Mouse (Mus musculus): ENCODE data around the gene Mlf1.
A peak's percentile ranks its signal among the peaks of the same experiment; 100 is the strongest.

Mlf1 gene

DNA sequence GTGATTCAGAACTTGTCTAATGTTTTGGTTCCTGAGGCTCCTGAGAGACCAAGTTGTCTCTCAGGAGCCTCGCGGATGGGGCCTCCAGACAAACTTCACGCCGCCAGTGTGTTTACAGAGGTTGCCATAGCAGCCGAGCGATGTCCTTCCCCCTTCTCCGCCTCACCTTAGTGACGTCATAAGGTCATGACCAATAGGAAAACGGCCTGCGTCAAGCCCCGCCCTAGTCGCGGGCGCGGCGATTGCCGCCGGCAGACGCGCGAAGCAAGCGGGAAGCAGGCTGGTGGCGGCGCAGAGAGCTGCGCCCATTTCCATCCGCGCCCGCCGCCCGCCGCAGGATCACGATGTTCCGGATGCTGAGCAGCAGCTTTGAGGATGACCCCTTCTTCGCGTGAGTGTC lies at the start of gene Mlf1:
Gene Mlf1 (plus strand): TSS at position 226 of the 400 bp plus-strand sequence.
- peak; percentile 92 for DNase-seq

DNA sequence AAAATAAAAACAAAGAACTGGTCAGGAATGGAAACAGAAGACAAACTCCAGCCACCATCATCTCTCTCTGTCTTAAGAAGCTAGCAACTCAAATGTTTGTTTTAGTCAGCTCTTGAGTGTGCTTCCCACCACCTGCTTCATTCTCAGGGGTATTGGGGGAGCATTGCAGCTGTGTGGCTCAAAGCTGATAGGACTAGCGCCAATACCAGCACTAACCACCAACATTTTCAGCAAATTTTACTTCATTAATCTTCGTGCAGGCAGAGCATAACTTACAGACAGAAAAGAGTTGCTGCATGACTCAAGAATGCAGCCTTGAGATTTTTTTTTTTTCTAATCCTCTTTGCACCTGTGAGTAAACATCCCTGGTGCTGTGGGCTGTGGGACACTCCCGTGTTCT lies 34.3 kb upstream of the Mlf1 start:
- DNase-seq = no peak

DNA sequence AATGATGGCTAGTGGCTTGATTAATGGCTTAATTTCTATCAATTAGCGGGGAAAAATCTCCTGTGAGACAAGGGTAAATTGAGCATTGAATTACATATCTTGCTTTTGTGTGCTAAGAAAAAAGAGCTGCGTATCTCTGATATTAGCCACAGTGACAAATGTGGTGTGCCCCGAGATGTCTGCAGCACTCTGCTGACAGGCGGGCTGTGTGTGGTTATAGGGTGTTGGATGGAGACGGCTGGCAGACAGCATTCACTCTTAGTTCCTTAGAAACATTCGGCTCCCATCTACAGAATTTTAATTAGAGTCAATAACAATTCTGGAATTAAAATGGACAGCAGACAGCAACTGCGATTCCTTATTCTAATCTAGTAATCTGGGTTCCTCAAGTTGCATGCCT lies 33.0 kb upstream of the Mlf1 start:
- no peak for DNase-seq

DNA sequence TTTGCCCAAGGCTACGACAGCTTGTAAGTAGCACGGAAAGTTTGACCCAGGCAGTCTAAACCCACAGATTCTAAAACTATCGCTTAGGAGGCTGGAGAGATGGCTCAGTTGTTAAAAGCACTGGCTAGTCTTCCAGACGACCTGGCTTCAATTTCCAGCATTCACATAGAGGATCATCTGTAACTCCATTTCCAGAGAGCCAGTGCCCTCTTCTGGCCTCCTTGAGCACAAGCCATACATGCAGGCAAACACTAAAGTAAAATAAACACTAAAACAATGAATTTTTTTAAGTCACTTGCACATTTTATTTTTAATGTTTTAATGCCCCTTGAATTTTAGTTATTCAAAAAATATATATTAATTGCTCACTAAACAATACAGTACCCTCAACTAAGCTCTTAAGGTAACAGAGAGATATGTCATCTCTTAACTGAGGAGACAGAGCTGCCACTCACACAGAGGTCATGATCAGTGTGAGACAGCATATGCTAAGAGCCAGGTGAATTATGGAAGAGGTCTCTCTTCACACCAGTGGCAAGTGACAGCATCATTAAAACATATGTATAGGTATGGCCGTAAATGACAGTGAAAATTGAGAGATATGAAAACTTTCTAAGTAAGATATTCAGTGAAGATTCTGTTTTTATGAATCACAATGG lies 30.8 kb upstream of the Mlf1 start:
- no peak for DNase-seq

DNA sequence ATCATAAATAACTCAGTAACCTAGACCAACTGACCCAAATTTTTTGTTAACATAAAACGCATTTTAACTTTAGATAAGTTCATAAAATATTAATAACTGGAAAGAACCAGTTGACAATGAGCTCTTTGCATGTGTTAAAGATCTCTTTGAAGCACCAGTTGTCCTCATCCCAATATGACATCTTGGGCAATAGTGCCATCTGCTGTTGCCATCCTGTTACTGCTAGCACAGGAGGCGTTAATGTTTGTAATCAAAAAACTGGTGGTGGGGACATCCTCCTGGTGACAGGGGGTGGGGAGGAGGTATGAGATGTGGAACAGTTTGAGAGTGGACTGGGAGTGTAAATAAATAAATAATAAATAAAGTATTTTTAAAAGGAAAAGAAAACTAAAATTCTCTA lies 29.3 kb upstream of the Mlf1 start:
- peak; percentile 53 for DNase-seq

DNA sequence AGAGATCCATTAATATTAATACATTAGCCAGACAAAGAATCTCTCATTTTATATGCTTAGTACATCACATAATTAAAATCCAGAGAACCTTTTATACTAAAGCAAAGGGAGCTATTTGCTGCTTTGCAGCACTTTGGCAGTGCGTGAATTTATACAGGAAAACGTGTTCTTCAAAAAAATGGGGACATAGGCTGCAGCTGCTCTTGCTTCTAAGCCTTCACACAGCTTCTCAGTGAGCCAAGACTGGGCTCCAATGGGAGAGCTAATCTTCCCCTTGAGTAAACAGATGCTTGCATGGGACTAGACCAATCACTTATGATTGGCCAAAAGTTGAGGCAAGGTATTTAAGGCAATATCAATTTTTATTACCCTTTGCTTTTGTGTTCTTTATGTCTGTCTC lies 27.2 kb upstream of the Mlf1 start:
- DNase-seq = no peak

DNA sequence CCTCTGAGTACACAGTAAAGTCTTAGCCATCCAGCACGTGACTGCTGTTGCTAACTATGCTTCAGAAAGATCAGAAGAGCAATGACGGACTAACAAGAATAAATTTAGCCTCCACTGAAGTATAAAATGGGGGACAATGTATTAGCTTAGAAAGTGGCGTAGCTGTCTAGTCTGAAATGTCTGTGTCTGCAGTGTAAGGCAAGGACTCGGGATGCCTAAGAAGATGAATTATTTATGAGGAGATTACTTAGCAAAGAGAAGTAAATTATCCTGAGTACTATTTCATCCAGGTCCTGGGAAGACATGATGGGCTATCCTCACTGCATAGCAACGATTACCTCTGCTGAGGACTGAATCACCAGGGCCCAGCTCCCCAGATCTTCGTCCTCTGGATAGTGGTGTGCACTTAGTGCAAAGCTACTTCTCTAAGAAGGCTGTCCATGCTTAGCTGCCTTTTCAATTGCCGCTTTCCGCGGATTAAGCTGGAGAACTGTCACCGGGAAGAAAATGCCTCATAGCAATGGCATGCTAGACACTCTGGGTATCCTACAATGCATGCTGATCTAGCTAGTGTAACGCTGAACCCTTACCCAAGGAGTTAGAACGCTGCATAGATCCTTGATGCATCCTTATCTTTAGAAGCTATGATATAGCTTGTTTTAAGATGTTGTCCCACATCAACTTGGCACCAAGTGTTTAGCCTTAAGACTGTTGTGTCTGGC lies 22.3 kb upstream of the Mlf1 start:
- no peak for DNase-seq

DNA sequence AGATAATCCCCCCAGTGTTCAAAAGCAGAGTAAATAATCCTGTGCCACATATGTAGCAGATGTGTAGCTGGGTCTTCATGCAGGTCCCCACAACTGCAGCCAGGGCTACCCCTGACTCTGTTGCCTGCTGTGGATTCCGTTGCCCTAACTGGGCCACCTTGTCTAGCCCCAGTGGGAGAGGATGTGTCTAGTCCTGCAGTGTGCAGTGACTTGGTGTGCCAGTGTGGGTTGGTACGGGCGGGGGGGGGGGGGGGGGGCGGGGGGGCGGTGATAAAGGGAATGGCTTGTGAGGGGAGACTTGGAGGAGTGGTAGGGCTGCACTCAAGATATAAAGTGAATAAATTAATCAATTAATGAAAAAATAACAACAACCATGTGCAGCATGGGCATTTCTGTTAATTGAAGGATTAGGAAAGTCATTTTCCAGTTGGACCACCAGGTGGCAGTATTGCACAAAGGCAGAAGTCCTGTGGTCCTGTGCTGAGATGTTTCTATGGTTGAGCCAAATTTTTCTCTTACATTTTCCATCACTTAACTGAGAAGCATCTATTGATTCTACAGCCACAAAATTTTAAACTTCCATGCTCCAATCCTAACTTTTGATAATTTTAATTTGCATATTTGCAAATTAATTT lies 21.7 kb upstream of the Mlf1 start:
- peak; percentile 24 for DNase-seq

DNA sequence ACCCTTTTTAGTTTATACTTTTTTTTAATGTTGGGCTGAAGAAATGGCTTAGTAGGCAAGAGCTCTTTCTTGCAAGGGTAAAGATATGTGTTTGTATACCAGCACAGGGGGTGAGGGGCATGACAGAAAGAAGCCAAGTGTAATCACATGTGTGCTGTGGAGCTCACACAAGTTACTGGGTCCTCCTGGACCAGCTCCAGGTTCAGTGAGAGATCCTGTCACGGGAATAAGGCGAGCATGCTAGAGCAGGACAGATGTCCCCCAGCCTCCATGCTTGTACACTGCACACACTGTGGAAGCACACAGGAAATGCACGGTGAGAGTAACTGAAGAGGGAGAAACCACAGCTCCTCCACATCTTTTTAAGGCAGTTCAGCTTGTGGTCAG lies 21.1 kb upstream of the Mlf1 start:
- no peak for DNase-seq

DNA sequence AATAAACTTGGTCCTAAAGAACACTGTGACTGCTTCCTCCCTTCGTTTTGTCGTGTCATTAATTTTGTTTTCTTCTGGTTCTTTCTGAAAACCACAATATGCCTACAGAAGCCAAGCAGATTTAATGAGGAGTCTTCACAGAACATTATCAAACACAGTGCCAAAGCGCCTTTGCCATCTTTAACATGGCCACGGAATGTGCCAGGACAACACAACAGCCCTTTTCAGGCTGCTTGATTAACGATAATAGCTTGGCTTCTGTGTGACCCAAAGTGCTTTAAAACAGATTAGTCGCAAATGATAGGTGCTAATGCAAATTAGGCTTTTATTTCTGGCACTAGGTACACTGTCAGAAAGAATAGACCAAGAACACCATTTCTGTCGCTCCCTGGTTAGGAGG lies 15.5 kb upstream of the Mlf1 start:
- no peak for DNase-seq

DNA sequence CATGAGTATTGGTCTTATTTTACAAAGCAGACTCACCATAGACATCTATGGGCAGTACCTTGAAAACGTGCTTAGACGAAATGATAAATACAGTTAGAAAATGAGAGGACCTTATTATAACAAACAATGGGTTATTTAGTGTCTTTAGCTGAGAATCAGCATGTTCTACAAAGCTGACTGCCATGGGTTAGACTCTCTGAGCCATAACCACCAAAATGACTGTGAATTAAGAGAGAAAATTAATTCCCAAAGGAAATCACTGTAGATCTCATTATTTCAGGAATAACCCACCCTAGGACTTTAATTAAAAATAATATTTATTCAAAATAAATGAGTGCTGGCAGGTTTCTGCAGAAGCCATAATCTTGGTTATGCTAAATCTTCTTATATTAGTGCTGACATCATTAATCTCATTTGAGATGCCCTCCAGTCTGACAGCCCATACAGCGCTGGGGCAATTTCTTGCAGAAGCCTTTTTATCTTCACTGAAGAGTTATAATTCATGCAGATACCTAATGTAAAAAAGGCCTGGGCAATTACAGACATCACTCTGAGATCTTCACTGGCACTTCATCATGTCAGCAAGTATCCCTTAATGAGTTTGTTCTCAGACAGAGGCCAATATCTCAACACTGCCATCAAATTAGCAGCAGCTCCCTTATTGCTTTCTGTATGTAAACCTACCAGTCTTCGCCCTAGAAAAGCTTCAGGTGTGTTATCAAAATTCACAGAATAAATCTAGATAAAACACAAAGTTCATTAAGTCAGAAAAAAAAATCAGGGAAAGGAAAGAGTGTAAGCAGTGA lies 7.6 kb upstream of the Mlf1 start:
- no peak for DNase-seq

DNA sequence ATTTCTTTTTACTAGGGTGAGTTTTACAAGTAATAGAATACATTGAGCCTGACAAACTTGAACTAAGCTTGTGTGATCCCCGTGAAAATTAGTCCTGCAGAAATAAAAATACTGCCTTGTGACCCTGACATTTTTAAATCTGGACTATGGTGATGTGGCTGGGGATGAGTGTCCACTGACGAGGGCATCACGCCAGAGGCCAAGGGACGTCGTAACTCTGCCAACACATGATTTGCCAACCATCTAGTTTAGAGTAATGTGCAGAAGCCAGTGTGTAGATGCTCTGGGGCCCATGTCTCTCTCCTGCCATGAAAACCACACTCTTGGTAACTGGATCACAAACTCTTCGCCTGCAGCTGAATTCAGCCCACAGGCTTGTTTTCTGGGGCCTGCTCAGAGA lies 6.4 kb upstream of the Mlf1 start:
- DNase-seq = no peak

DNA sequence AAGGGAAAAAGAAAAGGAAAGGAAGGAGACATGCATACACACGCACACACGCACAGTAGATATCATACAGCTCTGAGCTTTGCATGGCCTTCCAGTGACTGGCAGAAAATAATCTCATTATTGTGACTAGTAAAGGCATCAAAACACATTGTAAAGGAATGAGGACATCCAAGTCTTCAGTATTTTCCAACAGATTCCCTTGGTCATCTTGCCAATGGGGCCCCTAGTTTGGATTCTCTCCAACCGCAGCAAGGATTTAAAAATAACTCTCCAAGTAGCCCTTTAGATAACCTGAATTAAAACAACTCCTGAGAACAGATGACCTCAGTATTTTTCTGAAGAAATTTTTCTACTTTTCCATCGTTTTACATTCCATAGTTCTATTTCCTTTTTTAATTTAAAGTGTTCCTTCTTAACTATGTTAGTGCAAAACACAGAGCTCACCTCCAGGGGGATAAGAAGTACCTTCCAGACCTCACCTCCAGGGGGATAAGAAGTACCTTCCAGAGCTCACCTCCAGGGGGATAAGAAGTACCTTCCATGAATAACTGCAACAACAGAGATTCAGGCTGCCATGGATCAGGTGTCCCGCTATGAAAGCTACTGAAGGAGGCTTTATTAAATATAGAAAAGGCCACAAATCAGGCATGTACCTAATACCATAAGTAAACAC lies 4.4 kb upstream of the Mlf1 start:
- no peak for DNase-seq

DNA sequence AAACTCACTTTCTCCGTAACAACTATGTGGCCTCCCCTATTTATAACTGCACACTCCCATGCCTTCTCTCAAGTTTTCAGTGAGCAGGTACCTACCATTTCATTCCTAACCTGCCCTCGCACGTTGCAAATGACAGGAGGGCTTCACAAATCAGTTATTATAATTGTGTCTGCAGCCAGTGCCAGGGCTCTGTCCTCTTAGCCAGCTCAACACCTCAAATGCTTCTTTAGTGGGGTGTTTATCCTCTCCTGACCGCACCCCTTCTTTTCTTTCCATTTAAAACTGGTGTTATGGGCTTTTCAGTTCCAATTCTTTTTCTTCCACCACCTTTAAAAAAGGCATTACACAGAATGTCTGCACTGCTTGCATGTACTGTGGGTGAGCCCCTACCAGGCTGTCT lies 1.7 kb upstream of the Mlf1 start:
- DNase-seq = no peak

DNA sequence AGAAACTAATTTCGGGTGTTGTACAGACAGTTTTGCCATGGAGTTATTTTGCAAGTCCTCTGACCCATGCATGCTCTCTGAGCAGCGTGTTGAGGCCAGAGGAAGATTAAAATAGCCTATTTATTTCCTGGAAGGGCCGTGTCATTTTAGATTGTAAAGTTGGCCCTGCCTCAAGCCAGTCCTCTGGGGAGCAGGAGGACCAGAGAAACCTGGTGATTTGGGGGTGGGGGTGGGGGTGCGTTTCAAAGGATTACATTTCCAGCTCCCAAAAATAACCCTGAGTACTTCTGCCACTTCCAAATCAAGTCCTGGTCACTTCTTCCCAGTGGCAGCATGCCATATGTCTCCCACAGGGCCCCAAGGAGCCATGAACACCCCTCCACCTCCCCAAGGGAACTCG lies 1.1 kb upstream of the Mlf1 start:
- DNase-seq = no peak

DNA sequence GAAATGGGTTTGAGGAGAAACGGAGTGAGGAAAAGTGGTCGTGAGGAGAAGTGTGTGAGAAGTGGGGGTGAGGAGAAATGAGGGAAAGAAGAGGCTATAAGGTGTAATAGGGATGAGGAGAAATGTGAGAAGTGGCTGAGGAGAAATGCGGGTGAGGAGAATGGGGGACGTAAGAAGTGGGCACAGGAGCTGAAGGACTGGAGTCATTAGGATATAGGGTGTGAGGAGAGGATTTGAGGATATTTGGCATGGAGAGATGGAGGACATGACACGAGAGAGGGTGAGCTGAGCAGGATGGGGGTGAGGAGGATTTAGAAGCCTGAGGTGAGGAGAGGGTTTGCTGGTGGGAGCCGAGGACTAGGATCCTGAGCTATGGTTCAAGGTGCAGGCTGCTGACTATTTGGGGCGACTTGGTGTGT lies 472 bp downstream of the Mlf1 start:
- no peak for DNase-seq

DNA sequence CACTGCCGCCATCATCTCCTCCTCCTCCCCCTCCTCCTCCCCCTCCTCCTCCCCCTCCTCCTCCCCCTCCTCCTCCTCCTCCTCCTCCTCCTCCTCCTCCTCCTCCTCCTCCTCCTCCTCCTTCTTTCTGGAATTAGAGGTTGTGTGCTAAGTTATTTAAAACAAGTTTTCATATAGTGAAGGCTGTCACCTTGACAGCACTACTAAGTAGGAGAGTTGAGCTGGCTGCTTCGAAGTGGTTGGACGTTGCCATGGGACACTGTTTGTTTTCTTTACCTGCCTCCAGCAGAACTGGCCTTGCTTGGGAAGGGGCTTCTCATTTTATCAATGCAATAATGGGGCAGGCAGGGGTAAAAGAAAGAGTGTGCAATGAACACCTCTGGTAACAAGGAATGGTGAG lies 1.2 kb downstream of the Mlf1 start, which contains the start of gene Gm17402:
Gene Gm17402 (minus strand): TSS at position 101 of the 400 bp plus-strand sequence.
- DNase-seq = no peak

DNA sequence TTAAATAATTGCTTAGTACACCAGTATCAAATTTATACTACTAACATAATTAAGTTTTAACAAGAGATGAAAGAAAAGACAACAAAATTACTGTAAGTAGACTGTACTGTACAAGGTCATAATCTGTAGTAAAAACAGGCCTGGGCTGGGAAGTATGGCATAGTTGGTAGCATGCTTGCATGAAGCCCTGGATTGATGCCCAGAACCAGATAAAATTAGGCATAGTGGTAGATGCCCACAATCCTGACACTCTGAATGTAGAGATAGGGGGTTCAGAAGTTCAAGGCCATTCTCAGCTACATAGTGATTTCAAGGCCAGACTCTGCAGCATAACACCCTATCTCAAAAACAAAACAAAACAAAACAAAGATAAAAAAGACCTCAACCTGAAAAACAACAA lies 4.3 kb downstream of the Mlf1 start:
- no peak for DNase-seq

DNA sequence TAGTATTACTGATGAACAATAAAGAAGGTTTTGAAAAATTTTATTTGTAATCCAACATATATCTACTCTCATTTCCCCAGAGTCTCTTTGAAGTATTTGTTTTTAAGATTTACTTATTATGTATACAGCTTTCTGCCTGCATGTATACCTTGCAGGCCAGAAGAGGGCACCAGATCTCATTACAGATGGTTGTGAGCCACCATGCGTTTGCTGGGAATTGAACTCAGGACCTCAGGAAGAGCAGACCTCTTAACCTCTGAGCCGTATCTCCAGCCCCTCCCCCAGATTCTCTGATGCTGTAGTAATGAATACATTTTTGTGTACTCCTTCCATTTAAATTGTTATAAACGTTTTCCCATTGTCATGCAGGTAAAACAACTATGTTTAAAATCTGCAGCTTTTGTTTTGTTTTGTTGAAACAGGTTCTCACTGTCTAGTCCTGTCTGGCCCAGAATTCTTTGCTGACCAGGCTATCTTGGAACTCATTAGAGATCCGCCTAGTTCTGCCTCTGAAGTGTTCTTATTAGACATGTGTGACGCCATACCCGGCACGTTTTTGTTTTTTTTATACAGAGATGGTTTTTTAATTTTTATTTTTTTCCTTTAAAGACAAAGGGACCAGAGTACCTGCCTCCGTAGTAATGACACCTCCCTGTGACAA lies 55.6 kb downstream of the Mlf1 start:
- DNase-seq = no peak

DNA sequence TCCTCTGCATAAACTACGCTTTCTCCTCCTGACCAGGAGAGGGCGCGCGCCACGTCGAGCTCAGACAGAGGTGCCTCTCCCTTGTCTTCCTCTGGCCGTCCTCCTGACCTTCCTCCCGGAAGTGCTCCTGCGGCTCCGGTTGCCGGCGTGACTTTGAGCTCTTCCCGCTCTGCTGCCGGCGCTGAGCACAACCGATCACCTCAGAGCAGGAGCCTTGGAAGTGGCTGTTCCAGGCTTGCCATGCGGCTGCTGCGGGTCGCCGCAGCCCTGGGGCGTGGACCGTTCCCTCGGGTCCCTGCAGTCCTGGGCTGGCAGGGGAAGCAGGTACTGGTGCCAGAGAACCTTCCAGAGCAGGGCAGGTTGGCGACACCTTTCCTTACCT lies 56.1 kb downstream of the Mlf1 start, which contains the start of gene Gfm1:
Gene Gfm1 (plus strand): TSS at position 98 of the 382 bp plus-strand sequence.
- peak; percentile 94 for DNase-seq

DNA sequence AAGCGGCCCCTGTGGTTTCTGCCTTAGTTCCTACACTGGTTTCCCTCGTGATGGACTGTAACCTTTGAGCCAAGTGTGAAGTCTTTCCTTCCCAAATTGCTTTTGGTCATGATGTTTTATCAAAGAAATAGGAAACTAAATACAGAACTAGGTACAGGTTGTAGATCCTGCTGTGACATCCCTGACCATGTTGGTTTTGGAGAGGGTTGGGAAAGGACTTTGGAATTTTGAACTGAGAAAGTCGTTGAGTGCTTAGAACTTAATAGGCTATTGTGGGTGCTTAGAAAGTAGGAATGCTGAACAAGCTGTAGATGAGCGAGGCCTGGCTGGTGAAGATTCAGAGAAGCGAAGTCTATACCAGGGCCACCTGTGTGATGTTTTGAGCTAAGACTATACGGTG lies 60.1 kb downstream of the Mlf1 start:
- no peak for DNase-seq

DNA sequence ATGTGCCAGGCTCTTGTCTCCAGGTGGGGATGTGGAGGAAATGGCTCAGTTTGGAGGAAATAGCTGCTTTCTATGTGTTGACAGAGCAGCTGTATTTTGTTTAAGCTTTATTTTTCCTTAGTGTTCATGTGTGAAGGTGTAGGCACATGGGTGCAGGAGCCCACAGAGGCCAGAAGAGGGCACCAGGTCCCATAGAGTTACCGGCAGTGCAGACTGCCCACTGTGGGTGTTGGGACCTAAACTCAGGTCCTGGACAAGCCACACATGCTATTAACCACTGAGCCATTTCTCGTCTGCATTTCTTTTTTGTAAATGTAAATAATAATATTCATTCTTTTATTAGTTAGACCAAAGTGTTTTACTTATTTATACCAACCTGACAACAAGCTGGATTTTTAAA lies 73.2 kb downstream of the Mlf1 start:
- DNase-seq = no peak

Measured in right cerebral cortex, adult 18-20 months (tissue).